11 mouse cellular contexts compared by ENCODE assay signal in genomic region chr1:72390420-72390819, GRCm38 (mm10).
"Had no signal": no experiment of that assay in that cellular context is flagged by ENCODE, and none has a peak within 500 bp of the region (broad histone marks: within the 10 kb centered on the region; RNA-seq: fewer than 3 reads in every experiment).

No protein-coding gene starts in this region.

- H3K27me3 ChIP-seq: liver, embryonic 13.5 days; midbrain, embryonic 12.5 days had no signal

- H3K4me3 ChIP-seq: layer of hippocampus, adult 2 months; liver, embryonic 13.5 days; midbrain, embryonic 12.5 days had no signal

- DNase-seq: kidney, adult 2 months; kidney, postnatal 25 days; layer of hippocampus, adult 9-11 months; liver, embryonic 13.5 days; lung, adult 2 months; thymus, adult 18-20 months; thymus, postnatal 36 days had no signal

- H3K4me1 ChIP-seq: liver, embryonic 13.5 days had no signal

- H3K9ac ChIP-seq: liver, embryonic 13.5 days; midbrain, embryonic 12.5 days had no signal

- H3K27ac ChIP-seq: kidney, postnatal 0 days; layer of hippocampus, adult 2 months; liver, embryonic 13.5 days; midbrain, embryonic 12.5 days had no signal

- ATAC-seq: intestine, postnatal 0 days had no signal

- H3K9me3 ChIP-seq: liver, embryonic 13.5 days; midbrain, embryonic 12.5 days had no signal

- H3K4me2 ChIP-seq: liver, embryonic 13.5 days; midbrain, embryonic 12.5 days had no signal
